ENCODE assay signal across 14 mouse cellular contexts in the genomic region with DNA sequence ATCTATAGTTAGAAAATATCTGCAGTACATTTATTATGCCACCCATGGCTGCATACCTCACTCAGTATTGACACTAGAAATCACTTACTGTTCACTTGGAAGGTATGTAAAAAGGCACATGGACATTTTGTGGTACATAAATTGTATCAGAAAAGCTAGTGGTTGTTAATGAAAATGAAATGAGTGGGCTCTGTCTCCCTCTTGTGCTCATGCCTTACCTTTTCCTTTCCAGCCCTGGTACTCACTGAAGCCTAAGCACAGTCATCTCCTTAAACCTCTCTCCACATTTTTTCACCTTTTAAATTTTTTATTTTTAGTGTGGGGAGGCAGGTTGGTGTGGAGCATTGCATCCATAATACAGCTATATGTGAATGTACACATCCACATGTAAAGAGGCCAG.
A peak's percentile ranks its signal among the peaks of the same experiment; 100 is the strongest.
DNase-seq lines count a peak whose midpoint lies in the region; ATAC-seq and TF ChIP-seq lines count a peak whose summit lies in the region.
"Had no signal": no experiment of that assay in that cellular context is flagged by ENCODE, and none has a peak within 500 bp of the region (broad histone marks: within the 10 kb centered on the region; RNA-seq: fewer than 3 reads in every experiment).

No protein-coding gene starts in this region.

- H3K27me3 ChIP-seq in heart, embryonic 11.5 days (ENCODE audit: control insufficient read depth, insufficient read depth, low read length): no peaks in the 10 kb centered on the region
- no peaks in the 10 kb centered on the region for H3K27me3 ChIP-seq in lung, embryonic 14.5 days (ENCODE audit: insufficient read depth, low read length)

- peak; percentile 5 for DNase-seq in adrenal gland, adult 2 months
- no peak for DNase-seq in adrenal gland, postnatal 4 days (ENCODE audit: low spot score in 2 of 2)
- DNase-seq in heart, postnatal 10 days: peak; percentile 11 to 23
- peak; percentile 20 for DNase-seq in lung, embryonic 14.5 days
- DNase-seq in lung, adult 2 months: no peak
- DNase-seq in brain, adult 2 months (ENCODE audit: low read depth, low spot score): peak; percentile 20
- no peak for DNase-seq in urinary bladder, adult 18-20 months (ENCODE audit: low spot score in 2 of 2)
- DNase-seq: layer of hippocampus, adult 9-11 months; right cerebral cortex, postnatal 14 days; thymus, adult 2 months had no signal

- H3K4me1 ChIP-seq in heart, embryonic 11.5 days (ENCODE audit: control insufficient read depth, insufficient read depth, low read length): no peaks in the 10 kb centered on the region
- H3K4me1 ChIP-seq in lung, embryonic 14.5 days (ENCODE audit: insufficient read depth): no peaks in the 10 kb centered on the region
- H3K4me1 ChIP-seq in lung, adult 2 months (ENCODE audit: control insufficient read depth, insufficient read depth, low read length): no peaks in the 10 kb centered on the region

- H3K4me2 ChIP-seq in heart, embryonic 11.5 days: no peak overlapping the region
- no peak overlapping the region for H3K4me2 ChIP-seq in lung, embryonic 14.5 days
- H3K4me2 ChIP-seq: hindbrain, embryonic 14.5 days had no signal

- H3K27ac ChIP-seq in heart, embryonic 11.5 days (ENCODE audit: low read depth, low read length): no peak overlapping the region
- H3K27ac ChIP-seq in lung, embryonic 14.5 days (ENCODE audit: low read depth): no peak overlapping the region
- H3K27ac ChIP-seq: embryonic facial prominence, embryonic 10.5 days; hindbrain, embryonic 14.5 days had no signal

- intact Hi-C loops in heart, postnatal 10 days (cut with DNase I): loop anchor here (5.0 kb wide), 3 partner anchors 176 to 511 kb away; no protein-coding TSS in a partner anchor

- TF ChIP-seq POLR2A in lung, adult 2 months (IDR thresholded peaks at IDR 0.05; ENCODE audit: borderline replicate concordance, extremely low read depth, low read depth, low read length): no peak

- H3K9ac ChIP-seq in heart, embryonic 11.5 days (ENCODE audit: low read depth, low read length): no peak overlapping the region
- no peak overlapping the region for H3K9ac ChIP-seq in lung, embryonic 14.5 days
- H3K9ac ChIP-seq: hindbrain, embryonic 14.5 days had no signal

- no peaks in the 10 kb centered on the region for H3K9me3 ChIP-seq in heart, embryonic 11.5 days (replicated peaks; ENCODE audit: control insufficient read depth, low read length)
- H3K9me3 ChIP-seq in lung, embryonic 14.5 days (ENCODE audit: low read depth, low read length): no peaks in the 10 kb centered on the region
- H3K9me3 ChIP-seq: embryonic facial prominence, embryonic 10.5 days had no signal

- ATAC-seq in heart, embryonic 11.5 days (replicated peaks; ENCODE audit: insufficient number of reproducible peaks, low FRiP score, low TSS enrichment): no peak
- no peak for ATAC-seq in lung, embryonic 14.5 days (ENCODE audit: insufficient read depth)
- ATAC-seq: midbrain, embryonic 16.5 days had no signal

- 0 out of 2 replicates have a peak, but pooled peaks cover 2% of the 10 kb centered on the region for H3K36me3 ChIP-seq in heart, embryonic 11.5 days (ENCODE audit: control insufficient read depth, insufficient read depth, low read length)
- 0 out of 2 replicates have a peak, but pooled peaks cover 7% of the 10 kb centered on the region for H3K36me3 ChIP-seq in lung, embryonic 14.5 days (ENCODE audit: insufficient read depth)

- TF ChIP-seq CTCF in lung, embryonic 14.5 days (IDR thresholded peaks at IDR 0.05; ENCODE audit: low read depth): peak; percentile 27
- TF ChIP-seq CTCF in lung, adult 2 months (IDR thresholded peaks at IDR 0.05; ENCODE audit: insufficient read depth, low read length): no peak

- no peak overlapping the region for H3K4me3 ChIP-seq in heart, embryonic 11.5 days (ENCODE audit: low read depth, low read length)
- no peak overlapping the region for H3K4me3 ChIP-seq in lung, embryonic 14.5 days (ENCODE audit: low read depth, low read length)
- no peak overlapping the region for H3K4me3 ChIP-seq in lung, adult 2 months (replicated peaks; ENCODE audit: extremely low read depth, low read depth, low read length)
- H3K4me3 ChIP-seq: embryonic facial prominence, embryonic 10.5 days had no signal

Comparison
In these comparisons a context has a peak if more than half of its experiments do, and no peak if none do; other contexts are left out.
1. DNase-seq: peak in adrenal gland, adult 2 months (single experiment), heart, postnatal 10 days (2 of 2), lung, embryonic 14.5 days (single experiment) and brain, adult 2 months (single experiment); none in adrenal gland, postnatal 4 days (0 of 2), lung, adult 2 months (single experiment) and urinary bladder, adult 18-20 months (0 of 2).